Mouse (Mus musculus): ENCODE results near the gene Gm29133.

GRCm38 (mm10) chr3:75824458-75824857 lies 76.5 kb downstream of the Gm29133 start:
- TF ChIP-seq CTCF (IDR thresholded peaks at IDR 0.05; ENCODE audit: borderline replicate concordance, extremely low read depth, insufficient read depth, insufficient read length): no peak
- no peak for TF ChIP-seq POLR2A (IDR thresholded peaks at IDR 0.05; ENCODE audit: borderline replicate concordance, extremely low read depth, insufficient read depth, insufficient read length, poor library complexity, severe bottlenecking)

Data from brain, embryonic 14.5 days (tissue).